Mouse (Mus musculus) neural tube, embryonic 14.5 days (tissue): ENCODE results near the gene Adgrb2. TPM values are rescaled to one million over a fixed set of nuclear protein-coding genes. Genes with fewer than 3 reads are reported as not detected.

Experiments used
- ATAC-seq: fragments of 200-750 bp; cut with Nextera tagmentation; 2 replicates; pipeline ENCODE4 v1.8.0; 2017; ENCODE audit warnings: low read depth, mild to moderate bottlenecking, moderate TSS enrichment, moderate library complexity
- H3K27ac ChIP-seq: fragments of 300-500 bp; sonication (generic); 2 replicates; pipeline ENCODE4 v1.5.1; 2014; ENCODE audit warnings: low read depth, mild to moderate bottlenecking, control low read depth, low read length, moderate library complexity, mixed read lengths
- H3K27me3 ChIP-seq: fragments of 300-500 bp; sonication (generic); 2 replicates; pipeline ENCODE4 v1.6.1; 2014; ENCODE audit warnings: low read length; ENCODE audit not compliant: control insufficient read depth, insufficient read depth
- H3K36me3 ChIP-seq: fragments of 300-500 bp; sonication (generic); 2 replicates; pipeline ENCODE4 v1.6.1; 2014; ENCODE audit warnings: low read length, mixed read lengths; ENCODE audit not compliant: control insufficient read depth, insufficient read depth
- H3K4me1 ChIP-seq: fragments of 300-500 bp; sonication (generic); 2 replicates; pipeline ENCODE4 v1.6.1; 2014; ENCODE audit warnings: low read length; ENCODE audit not compliant: control insufficient read depth, insufficient read depth
- H3K4me2 ChIP-seq: fragments of 300-500 bp; sonication (generic); 2 replicates; pipeline ENCODE4 v1.6.1; 2014; ENCODE audit warnings: mild to moderate bottlenecking, low read depth, low read length, control low read depth
- H3K4me3 ChIP-seq: fragments of 300-500 bp; sonication (generic); 2 replicates; pipeline ENCODE4 v1.5.1; 2014; ENCODE audit warnings: low read depth, low read length, control low read depth, mixed read lengths
- H3K9ac ChIP-seq: fragments of 300-500 bp; sonication (generic); replicated peaks from 2 replicates; pipeline ENCODE4 v1.6.1; 2014; ENCODE audit warnings: low read depth, mild to moderate bottlenecking, control low read depth, low read length, mixed read lengths
- H3K9me3 ChIP-seq: fragments of 300-500 bp; sonication (generic); 2 replicates; pipeline ENCODE4 v1.6.1; 2016; ENCODE audit warnings: low read length; ENCODE audit not compliant: control insufficient read depth
- WGBS: fragments of 180-500 bp; shearing (Covaris S2); extraction: QIAGEN DNeasy Blood & Tissue Kit; methylation state at CpG from one replicate; pipeline ENCODE4 v1.1.7; 2014; 5-methylcytosine and 5-hydroxymethylcytosine counted together
- polyA plus RNA-seq: library from polyadenylated mRNA; unstranded; fragments of >200 nt; fragmentation: Nextera tagmentation; extraction: Ambion mirVana; gene quantifications from 2 replicates; pipeline ENCODE4 v1.2.1, GENCODE M21; 2014

Gene Adgrb2
- polyA plus RNA-seq, 1 experiment from 2014 or later, result 15.4 TPM

GRCm38 (mm10) chr4:130063191-130063590, 78.5 kb downstream of the Adgrb2 start:
- WGBS, result 68% methylated on average over 7 of the region's 7 CpGs
- ATAC-seq, result no peak
- Histone ChIP-seq H3K9me3 (no peaks in the 10 kb centered on the region), H3K27me3 (no peaks in the 10 kb centered on the region), H3K36me3 (no peaks in the 10 kb centered on the region), H3K27ac (no peak overlapping the region), H3K4me2 (no peak overlapping the region), H3K4me3 (no peak overlapping the region), H3K4me1 (no peaks in the 10 kb centered on the region), H3K9ac (no peak overlapping the region)

DNA sequence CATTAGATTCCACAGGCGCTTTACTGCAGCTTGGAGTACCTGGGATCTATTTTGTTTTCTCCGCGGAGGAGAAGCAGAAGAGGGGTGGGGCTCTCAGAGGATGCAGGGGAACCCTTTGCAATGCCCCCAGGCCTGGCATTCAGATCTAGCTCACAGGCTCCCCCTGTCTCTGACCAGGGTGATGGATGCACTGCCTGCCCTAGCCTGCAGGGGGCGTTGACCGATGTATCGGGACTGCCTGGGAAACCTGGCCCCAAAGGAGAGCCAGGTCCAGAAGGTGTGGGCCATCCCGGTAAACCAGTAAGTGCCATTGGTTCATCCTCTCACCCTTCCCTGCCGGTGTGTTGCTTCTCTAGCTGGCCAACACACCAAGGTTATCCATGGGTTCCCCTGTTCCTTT, 82.1 kb downstream of the Adgrb2 start:
- no peak overlapping the region for H3K4me2 ChIP-seq
- no peak for ATAC-seq
- WGBS, result 8% methylated on average over 8 of the region's 8 CpGs

DNA sequence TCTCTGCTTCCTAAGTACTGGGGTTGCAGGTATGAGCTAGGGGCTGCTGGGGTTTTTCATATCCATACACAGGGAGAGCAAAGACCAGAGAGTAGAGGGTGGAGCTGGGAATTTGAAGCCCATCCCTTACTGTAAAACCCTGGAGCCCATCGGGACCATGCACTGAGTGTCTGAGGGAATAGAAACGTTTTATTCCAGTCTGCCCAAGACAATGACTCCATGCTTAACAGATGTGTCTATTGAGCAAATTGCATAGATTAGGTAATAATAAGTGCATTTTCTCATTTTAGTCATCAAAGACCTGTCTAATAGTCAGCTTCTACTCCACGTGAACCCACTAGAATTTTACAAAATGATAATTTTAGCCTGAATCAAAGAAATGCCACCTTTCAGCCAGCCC, 85.9 kb downstream of the Adgrb2 start:
- Histone ChIP-seq H3K27me3 (no peaks in the 10 kb centered on the region), H3K9ac (no peak overlapping the region), H3K4me3 (no peak overlapping the region), H3K27ac (no peak overlapping the region), H3K4me1 (no peaks in the 10 kb centered on the region), H3K4me2 (no peak overlapping the region), H3K36me3 (no peaks in the 10 kb centered on the region), H3K9me3 (no peaks in the 10 kb centered on the region)
- no peak for ATAC-seq
- 59% methylated on average over 3 of the region's 3 CpGs for WGBS

More for the DNA sequence above, 82.1 kb downstream of the Adgrb2 start:
- Histone ChIP-seq H3K9ac (no peak overlapping the region), H3K9me3 (no peaks in the 10 kb centered on the region), H3K27ac (no peak overlapping the region), H3K4me3 (no peak overlapping the region), H3K27me3 (no peaks in the 10 kb centered on the region), H3K36me3 (no peaks in the 10 kb centered on the region), H3K4me1 (no peaks in the 10 kb centered on the region)

GRCm38 (mm10) chr4:130071758-130072157, 87.1 kb downstream of the Adgrb2 start:
- no peaks in the 10 kb centered on the region for H3K36me3 ChIP-seq
- 88% methylated on average over 2 of the region's 2 CpGs for WGBS
- H3K4me3 ChIP-seq, result no peak overlapping the region
- no peak overlapping the region for H3K27ac ChIP-seq
- H3K9ac ChIP-seq, result no peak overlapping the region
- H3K4me1 ChIP-seq, result no peaks in the 10 kb centered on the region
- ATAC-seq, result no peak
- H3K4me2 ChIP-seq, result no peak overlapping the region
- H3K27me3 ChIP-seq, result no peaks in the 10 kb centered on the region
- H3K9me3 ChIP-seq, result no peaks in the 10 kb centered on the region

Other genes with a start within 250 kb of the Adgrb2 start
- 105 and 141 TPM in 2 replicates for gene Khdrbs1, start 242.6 kb upstream of the Adgrb2 start, polyA plus RNA-seq
- gene Ptp4a2, start 173.7 kb upstream of the Adgrb2 start, polyA plus RNA-seq, result 163 and 234 TPM in 2 replicates
- gene Spocd1, start 55.6 kb upstream of the Adgrb2 start, polyA plus RNA-seq, result not detected in 2 replicates
- gene Col16a1, start 63.0 kb downstream of the Adgrb2 start, polyA plus RNA-seq, result 5.8 and 18.2 TPM in 2 replicates
- 66.2 and 68.3 TPM in 2 replicates for gene Pef1, start 117.7 kb downstream of the Adgrb2 start, polyA plus RNA-seq
- gene Hcrtr1, start 154.5 kb downstream of the Adgrb2 start, polyA plus RNA-seq, result 1.2 and 1.8 TPM in 2 replicates
- 0.79 and 4.7 TPM in 2 replicates for gene Tinagl1, start 190.3 kb downstream of the Adgrb2 start, polyA plus RNA-seq
- not detected in 2 replicates for gene Gm853, start 237.5 kb downstream of the Adgrb2 start, polyA plus RNA-seq